Mouse (Mus musculus): Measurements from ENCODE around the gene Tmem26. TPM values are rescaled to one million over a fixed set of nuclear protein-coding genes. Genes with fewer than 3 reads are reported as not detected.

Gene Tmem26
- total RNA-seq (2012; rRNA removed) (0.04 TPM in 2 replicates), total RNA-seq (2014; rRNA removed) (not detected in 2 replicates), polyA plus RNA-seq (2012; ENCODE audit: insufficient read length, low read depth) (not detected in 2 replicates)

DNA sequence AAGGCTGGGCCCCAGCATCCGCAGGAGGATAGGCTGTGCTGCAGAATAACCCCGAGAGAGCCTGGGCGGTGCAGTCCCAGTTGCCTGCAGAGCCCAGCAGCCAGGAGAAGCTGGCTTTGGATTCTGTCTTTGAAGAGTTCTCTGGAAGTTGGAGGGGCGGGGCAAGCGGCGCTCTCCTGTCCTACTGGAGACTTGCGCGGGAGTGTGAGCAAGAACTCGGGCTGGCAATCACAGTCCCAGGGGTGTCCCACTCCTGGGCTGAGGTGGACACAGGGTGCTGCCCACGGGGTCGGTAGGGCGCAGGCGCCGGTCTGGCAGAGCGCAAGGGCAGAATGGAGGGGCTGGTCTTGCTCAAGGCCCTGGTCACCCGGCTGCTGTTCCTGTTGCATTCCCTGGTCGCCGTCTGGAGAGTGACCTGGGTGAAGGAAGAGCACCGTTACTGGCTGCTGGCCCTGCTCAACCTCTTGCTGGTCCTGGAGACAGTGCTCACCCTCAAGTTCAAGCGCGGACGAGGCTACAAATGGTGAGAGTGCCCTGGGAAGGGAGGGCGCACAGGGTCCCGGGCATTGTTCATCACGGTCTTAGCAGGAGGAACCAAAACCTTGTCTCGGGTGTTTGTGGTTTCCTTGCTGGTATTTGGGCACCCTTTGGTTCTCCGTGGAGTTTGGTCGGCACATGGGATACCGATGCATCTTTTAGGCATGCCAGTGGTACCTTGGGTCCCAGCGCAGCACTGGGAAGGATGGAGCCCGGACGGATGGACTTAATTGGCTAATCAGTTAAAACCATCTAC lies at the start of gene Tmem26:
Tmem26 (plus strand) TSS at position 79 of the 793 bp plus-strand sequence.
- Histone ChIP-seq H3K4me1 (ENCODE audit: control insufficient read depth in 1 of 2, insufficient read depth in 2 of 2) (peaks cover 15 to 19% of the 10 kb centered on the region in 2 experiments), H3K9me3 (replicated peaks; ENCODE audit: low read length) (no peaks in the 10 kb centered on the region), H3K79me2 (replicated peaks; ENCODE audit: control insufficient read depth, extremely low read depth, insufficient read depth, poor library complexity, severe bottlenecking) (no peaks in the 10 kb centered on the region), H3K36me3 (replicated peaks in 1 of 2; ENCODE audit: control insufficient read depth in 1 of 2, insufficient read depth in 1 of 2, low read length in 1 of 2) (no peaks in the 10 kb centered on the region), H3K27me3 (replicated peaks) (no peaks in the 10 kb centered on the region), H3K27ac (ENCODE audit: insufficient read depth, low read depth) (no peak within 1 kb of the TSS), H3K4me3 (replicated peaks in 1 of 3; ENCODE audit: low read depth in 2 of 3, low read length in 2 of 3, poor library complexity in 1 of 3) (peak within 1 kb of the TSS in 1 of 3 experiments; percentile 34), H3K4me2 (ENCODE audit: insufficient read depth, low read depth, poor library complexity, severe bottlenecking) (peak within 1 kb of the TSS; percentile 96), H3K9ac (ENCODE audit: insufficient read depth, low read depth) (no peak within 1 kb of the TSS)
- in situ Hi-C loops (cut with MboI; ENCODE audit: low pct_ligation_motif_present, low pct_unique_long_range_greater_than_20kb, low sequenced_read_pairs), result no loop called here
- dilution Hi-C loops (cut with MboI; ENCODE audit: extremely low pct_ligation_motif_present, extremely low pct_unique_long_range_greater_than_20kb, low sequenced_read_pairs), result no loop called here
- TF ChIP-seq BHLHE40 (IDR thresholded peaks at IDR 0.05; ENCODE audit: low read depth, low read length) (peak; percentile 65), POLR2A (IDR thresholded peaks at IDR 0.05; ENCODE audit: low read depth, low read length) (no peak), NRF1 (IDR thresholded peaks at IDR 0.05; ENCODE audit: low read depth, low read length) (peak; percentile 64), MAX (IDR thresholded peaks at IDR 0.05; ENCODE audit: low read length) (no peak)
- no peak for DNase-seq (ENCODE audit: extremely low read depth)

DNA sequence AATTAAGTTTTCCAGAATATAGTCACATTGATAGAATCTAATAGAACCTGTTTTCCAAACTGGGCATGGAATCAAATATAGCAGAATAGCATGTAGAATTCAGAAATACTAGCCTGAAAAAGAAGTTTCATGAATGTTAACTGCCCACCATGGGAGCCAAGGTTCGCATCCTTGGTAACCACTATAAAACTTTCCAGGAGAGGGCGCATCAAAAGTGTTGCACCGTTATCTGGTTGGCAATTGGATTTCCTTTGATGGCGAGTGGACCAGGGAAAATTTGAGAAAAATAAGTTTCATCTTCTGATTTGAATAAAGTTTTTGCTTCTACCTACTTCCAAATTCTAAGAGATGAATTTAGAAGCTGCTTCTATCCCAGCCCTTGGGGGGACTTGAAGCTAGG lies 44.8 kb upstream of the Tmem26 start:
- dilution Hi-C loops (cut with MboI; ENCODE audit: extremely low pct_ligation_motif_present, extremely low pct_unique_long_range_greater_than_20kb, low sequenced_read_pairs) (no loop called here), in situ Hi-C loops (cut with MboI; ENCODE audit: low pct_ligation_motif_present, low pct_unique_long_range_greater_than_20kb, low sequenced_read_pairs) (no loop called here)
- TF ChIP-seq CTCF (conservative IDR thresholded peaks at IDR 0.05 in 1 of 2, IDR thresholded peaks at IDR 0.05 in 1 of 2; ENCODE audit: low read depth in 2 of 2, low read length in 2 of 2) (peak in 1 of 2 experiments; percentile 66; a peak in 2 of 4 replicates), TCF12 (IDR thresholded peaks at IDR 0.05; ENCODE audit: low read depth, low read length) (no peak), RAD21 (IDR thresholded peaks at IDR 0.05; ENCODE audit: low read depth, low read length) (peak; percentile 47), MAZ (IDR thresholded peaks at IDR 0.05; ENCODE audit: low read depth, low read length) (no peak), MYC (IDR thresholded peaks at IDR 0.05; ENCODE audit: low read depth, low read length) (no peak), SMC3 (IDR thresholded peaks at IDR 0.05; ENCODE audit: low read depth, low read length) (peak; percentile 72)
- Histone ChIP-seq H3K4me1 (ENCODE audit: control insufficient read depth in 1 of 2, insufficient read depth in 2 of 2) (no peaks in the 10 kb centered on the region), H3K36me3 (replicated peaks in 1 of 2; ENCODE audit: control insufficient read depth in 1 of 2, insufficient read depth in 1 of 2, low read length in 1 of 2) (no peaks in the 10 kb centered on the region), H3K4me2 (ENCODE audit: insufficient read depth, low read depth, poor library complexity, severe bottlenecking) (no peak overlapping the region), H3K79me2 (replicated peaks; ENCODE audit: control insufficient read depth, extremely low read depth, insufficient read depth, poor library complexity, severe bottlenecking) (no peaks in the 10 kb centered on the region), H3K27ac (ENCODE audit: insufficient read depth, low read depth) (no peak overlapping the region), H3K27me3 (replicated peaks) (no peaks in the 10 kb centered on the region), H3K4me3 (replicated peaks in 1 of 3; ENCODE audit: low read depth in 2 of 3, low read length in 2 of 3, poor library complexity in 1 of 3) (no peak overlapping the region), H3K9me3 (replicated peaks; ENCODE audit: low read length) (no peaks in the 10 kb centered on the region), H3K9ac (ENCODE audit: insufficient read depth, low read depth) (no peak overlapping the region)
- DNase-seq (ENCODE audit: extremely low read depth), result peak; percentile 2

- in situ Hi-C loops (cut with MboI; ENCODE audit: low pct_ligation_motif_present, low pct_unique_long_range_greater_than_20kb, low sequenced_read_pairs), result no loop called here
- Histone ChIP-seq H3K4me2 (ENCODE audit: insufficient read depth, low read depth, poor library complexity, severe bottlenecking) (no peak overlapping the region), H3K36me3 (replicated peaks in 1 of 2; ENCODE audit: control insufficient read depth in 1 of 2, insufficient read depth in 1 of 2, low read length in 1 of 2) (no peaks in the 10 kb centered on the region), H3K4me3 (replicated peaks in 1 of 3; ENCODE audit: low read depth in 2 of 3, low read length in 2 of 3, poor library complexity in 1 of 3) (no peak overlapping the region), H3K79me2 (replicated peaks; ENCODE audit: control insufficient read depth, extremely low read depth, insufficient read depth, poor library complexity, severe bottlenecking) (no peaks in the 10 kb centered on the region), H3K27me3 (replicated peaks) (no peaks in the 10 kb centered on the region), H3K27ac (ENCODE audit: insufficient read depth, low read depth) (no peak overlapping the region), H3K9ac (ENCODE audit: insufficient read depth, low read depth) (no peak overlapping the region), H3K4me1 (ENCODE audit: control insufficient read depth in 1 of 2, insufficient read depth in 2 of 2) (no peaks in the 10 kb centered on the region), H3K9me3 (replicated peaks; ENCODE audit: low read length) (peaks cover 6% of the 10 kb centered on the region)
- dilution Hi-C loops (cut with MboI; ENCODE audit: extremely low pct_ligation_motif_present, extremely low pct_unique_long_range_greater_than_20kb, low sequenced_read_pairs), result no loop called here
- no peak for DNase-seq (ENCODE audit: extremely low read depth)
- TF ChIP-seq MAZ (IDR thresholded peaks at IDR 0.05; ENCODE audit: low read depth, low read length), result no peak
- no peak for TF ChIP-seq USF1 (IDR thresholded peaks at IDR 0.05; ENCODE audit: low read depth, low read length)
- TF ChIP-seq MXI1 (IDR thresholded peaks at IDR 0.05; ENCODE audit: low read depth, low read length), result no peak
- TF ChIP-seq JUN (IDR thresholded peaks at IDR 0.05; ENCODE audit: insufficient read depth, low read depth, low read length), result no peak
- no peak for TF ChIP-seq EP300 (IDR thresholded peaks at IDR 0.05; ENCODE audit: low read length)
- TF ChIP-seq SMC3 (IDR thresholded peaks at IDR 0.05; ENCODE audit: low read depth, low read length), result no peak
- TF ChIP-seq PAX5 (IDR thresholded peaks at IDR 0.05; ENCODE audit: low read length), result no peak
- no peak for TF ChIP-seq CHD1 (IDR thresholded peaks at IDR 0.05; ENCODE audit: low read depth, low read length)
- no peak for TF ChIP-seq BHLHE40 (IDR thresholded peaks at IDR 0.05; ENCODE audit: low read depth, low read length)
- TF ChIP-seq JUND (conservative IDR thresholded peaks at IDR 0.05; ENCODE audit: low read depth, low read length), result no peak
- no peak for TF ChIP-seq USF2 (conservative IDR thresholded peaks at IDR 0.05; ENCODE audit: low read depth, low read length)
- no peak for TF ChIP-seq CHD2 (IDR thresholded peaks at IDR 0.05; ENCODE audit: low read length)
- no peak for TF ChIP-seq CTCF (conservative IDR thresholded peaks at IDR 0.05 in 1 of 2, IDR thresholded peaks at IDR 0.05 in 1 of 2; ENCODE audit: low read depth in 2 of 2, low read length in 2 of 2)
- no peak for TF ChIP-seq MAX (IDR thresholded peaks at IDR 0.05; ENCODE audit: low read length)
- TF ChIP-seq NRF1 (IDR thresholded peaks at IDR 0.05; ENCODE audit: low read depth, low read length), result no peak
These were observed 42.2 kb upstream of the Tmem26 start for GRCm38 (mm10) chr10:68681233-68681632.

Data from CH12.LX (cell line).